Mouse (Mus musculus) CH12.LX (cell line): ENCODE data around the gene Lmod2. TPM values are rescaled to one million over a fixed set of nuclear protein-coding genes. Genes with fewer than 3 reads are reported as not detected.

Experiments
- DNase-seq: peaks from one replicate; pipeline ENCODE4 v3.0.0-alpha.2; 2013; ENCODE audit errors: extremely low read depth
- H3K27ac ChIP-seq: 2 replicates; pipeline ENCODE4 v1.5.1; 2012; ENCODE audit warnings: low read depth, mild to moderate bottlenecking, control low read depth, moderate library complexity; ENCODE audit not compliant: insufficient read depth
- H3K27me3 ChIP-seq: replicated peaks from 2 replicates; pipeline ENCODE3; 2012; ENCODE audit warnings: inconsistent platforms
- H3K36me3 ChIP-seq, 2 experiments: replicated peaks in 1 of 2; 2 replicates each; pipeline versions ENCODE3 to v1.6.1; 2012; ENCODE audit warnings: inconsistent platforms in 1 of 2, low read length in 1 of 2, mild to moderate bottlenecking in 1 of 2, mixed read lengths in 1 of 2, moderate library complexity in 1 of 2; ENCODE audit not compliant: control insufficient read depth in 1 of 2, insufficient read depth in 1 of 2
- H3K4me1 ChIP-seq, 2 experiments: 2 replicates each; pipeline ENCODE4 v1.6.1; 2012; ENCODE audit warnings: inconsistent platforms in 1 of 2, moderate library complexity in 1 of 2; ENCODE audit not compliant: insufficient read depth in 2 of 2, control insufficient read depth in 1 of 2
- H3K4me2 ChIP-seq: 2 replicates; pipeline ENCODE4 v1.6.1; 2012; ENCODE audit warnings: low read depth, mild to moderate bottlenecking, control low read depth; ENCODE audit not compliant: poor library complexity, insufficient read depth, severe bottlenecking
- H3K4me3 ChIP-seq, 3 experiments: fragments of 150-350 bp in 1 of 3; sonication (generic) in 1 of 3; replicated peaks in 1 of 3; 2 replicates each; pipeline versions ENCODE3 to v1.5.1; 2011 to 2012; ENCODE audit warnings: low read depth in 2 of 3, low read length in 2 of 3, mild to moderate bottlenecking in 2 of 3, moderate library complexity in 2 of 3, control low read depth in 1 of 3, improper control_type of control experiment in 1 of 3, inconsistent platforms in 1 of 3, mixed read lengths in 1 of 3; ENCODE audit not compliant: poor library complexity in 1 of 3
- H3K79me2 ChIP-seq: replicated peaks from 2 replicates; pipeline ENCODE4 v1.6.1; 2012; ENCODE audit warnings: mild to moderate bottlenecking, moderate library complexity; ENCODE audit not compliant: control insufficient read depth, poor library complexity, insufficient read depth, severe bottlenecking; ENCODE audit errors: extremely low read depth
- H3K9ac ChIP-seq: 2 replicates; pipeline ENCODE4 v1.6.1; 2012; ENCODE audit warnings: low read depth, mild to moderate bottlenecking, control low read depth, moderate library complexity; ENCODE audit not compliant: insufficient read depth
- H3K9me3 ChIP-seq: replicated peaks from 2 replicates; pipeline ENCODE3; 2012; ENCODE audit warnings: low read length, inconsistent platforms, mixed read lengths
- CHD1 ChIP-seq: IDR thresholded peaks from 2 replicates; pipeline ENCODE4 v1.6.1; 2012; ENCODE audit warnings: low read depth, low read length, improper control_type of control experiment, inconsistent platforms
- CHD2 ChIP-seq: IDR thresholded peaks from 2 replicates; pipeline ENCODE4 v1.6.1; 2011; ENCODE audit warnings: low read length, improper control_type of control experiment
- CTCF ChIP-seq, 2 experiments: IDR thresholded peaks in 1 of 2; conservative IDR thresholded peaks in 1 of 2; 2 replicates each; pipeline ENCODE4 v1.5.1; 2011 to 2012; ENCODE audit warnings: low read depth in 2 of 2, low read length in 2 of 2, improper control_type of control experiment in 1 of 2, inconsistent platforms in 1 of 2, mild to moderate bottlenecking in 1 of 2, moderate library complexity in 1 of 2
- E2F4 ChIP-seq: IDR thresholded peaks from 2 replicates; pipeline ENCODE4 v1.6.1; 2011; ENCODE audit warnings: low read depth, low read length, improper control_type of control experiment; ENCODE audit not compliant: insufficient replicate concordance
- EP300 ChIP-seq: IDR thresholded peaks from 2 replicates; pipeline ENCODE4 v1.6.1; 2011; ENCODE audit warnings: low read length, improper control_type of control experiment
- ETS1 ChIP-seq: conservative IDR thresholded peaks from 2 replicates; pipeline ENCODE4 v1.6.1; 2012; ENCODE audit warnings: low read depth, mild to moderate bottlenecking, inconsistent platforms, low read length, improper control_type of control experiment, moderate library complexity
- HCFC1 ChIP-seq: IDR thresholded peaks from 2 replicates; pipeline ENCODE4 v1.6.1; 2012; ENCODE audit warnings: low read depth, mild to moderate bottlenecking, inconsistent platforms, low read length, improper control_type of control experiment
- IRF4 ChIP-seq: IDR thresholded peaks from 2 replicates; pipeline ENCODE4 v1.6.1; 2014; ENCODE audit warnings: low read depth, mild to moderate bottlenecking, inconsistent platforms, low read length, improper control_type of control experiment
- JUND ChIP-seq: conservative IDR thresholded peaks from 2 replicates; pipeline ENCODE4 v1.6.1; 2011; ENCODE audit warnings: low read depth, low read length, improper control_type of control experiment
- KAT2A ChIP-seq: IDR thresholded peaks from 2 replicates; pipeline ENCODE4 v1.6.1; 2012; ENCODE audit warnings: low read length, improper control_type of control experiment, inconsistent platforms; ENCODE audit not compliant: insufficient replicate concordance
- MAZ ChIP-seq: IDR thresholded peaks from 2 replicates; pipeline ENCODE4 v1.6.1; 2012; ENCODE audit warnings: low read depth, mild to moderate bottlenecking, inconsistent platforms, low read length, improper control_type of control experiment, moderate library complexity
- MYC ChIP-seq: IDR thresholded peaks from 2 replicates; pipeline ENCODE4 v1.6.1; 2011; ENCODE audit warnings: low read depth, mild to moderate bottlenecking, improper control_type of control experiment, low read length
- PAX5 ChIP-seq: IDR thresholded peaks from 2 replicates; pipeline ENCODE4 v1.6.1; 2012; ENCODE audit warnings: low read length, inconsistent platforms, mixed read lengths
- POLR2A ChIP-seq: IDR thresholded peaks from 2 replicates; pipeline ENCODE4 v1.6.1; 2011; ENCODE audit warnings: low read depth, mild to moderate bottlenecking, improper control_type of control experiment, low read length
- RAD21 ChIP-seq: IDR thresholded peaks from 2 replicates; pipeline ENCODE4 v1.6.1; 2011; ENCODE audit warnings: low read depth, mild to moderate bottlenecking, low read length, improper control_type of control experiment, moderate library complexity
- RCOR1 ChIP-seq: conservative IDR thresholded peaks from 2 replicates; pipeline ENCODE4 v1.6.1; 2012; ENCODE audit warnings: low read depth, mild to moderate bottlenecking, inconsistent platforms, low read length, improper control_type of control experiment
- SIN3A ChIP-seq: IDR thresholded peaks from 2 replicates; pipeline ENCODE4 v1.6.1; 2012; ENCODE audit warnings: low read length, improper control_type of control experiment, inconsistent platforms
- SMC3 ChIP-seq: IDR thresholded peaks from 2 replicates; pipeline ENCODE4 v1.6.1; 2011; ENCODE audit warnings: low read depth, low read length, improper control_type of control experiment
- TBP ChIP-seq: conservative IDR thresholded peaks from 2 replicates; pipeline ENCODE4 v1.6.1; 2011; ENCODE audit warnings: low read depth, low read length, improper control_type of control experiment
- TCF12 ChIP-seq: IDR thresholded peaks from 2 replicates; pipeline ENCODE4 v1.6.1; 2014; ENCODE audit warnings: low read depth, mild to moderate bottlenecking, inconsistent platforms, low read length, improper control_type of control experiment
- UBTF ChIP-seq: IDR thresholded peaks from 2 replicates; pipeline ENCODE4 v1.6.1; 2012; ENCODE audit warnings: low read depth, mild to moderate bottlenecking, inconsistent platforms, low read length, improper control_type of control experiment, moderate library complexity
- USF1 ChIP-seq: IDR thresholded peaks from 2 replicates; pipeline ENCODE4 v1.6.1; 2014; ENCODE audit warnings: low read depth, mild to moderate bottlenecking, inconsistent platforms, low read length, improper control_type of control experiment
- USF2 ChIP-seq: conservative IDR thresholded peaks from 2 replicates; pipeline ENCODE4 v1.6.1; 2011; ENCODE audit warnings: low read depth, low read length, improper control_type of control experiment
- ZNF384 ChIP-seq: IDR thresholded peaks from 2 replicates; pipeline ENCODE4 v1.6.1; 2012; ENCODE audit warnings: low read depth, low read length, improper control_type of control experiment, inconsistent platforms
- dilution Hi-C: fragments of 300-500 bp; cut with MboI; formaldehyde crosslinking; loops from 2 replicates; pipeline ENCODE4 v1.14.3; 2020; ENCODE audit warnings: low sequenced_read_pairs; ENCODE audit not compliant: extremely low pct_unique_long_range_greater_than_20kb, extremely low pct_ligation_motif_present
- in situ Hi-C: fragments of 300-500 bp; cut with MboI; formaldehyde crosslinking; loops from 3 replicates; pipeline ENCODE4 v1.14.3; 2019; ENCODE audit warnings: low sequenced_read_pairs, low pct_ligation_motif_present, low pct_unique_long_range_greater_than_20kb, mixed read lengths
- polyA plus RNA-seq: library from polyadenylated mRNA; unstranded; fragments of >175 nt; gene quantifications from 2 replicates; pipeline ENCODE4 v1.2.1, GENCODE M21; 2012; ENCODE audit warnings: low read depth; ENCODE audit not compliant: insufficient read length
- total RNA-seq, 2 experiments: library from RNA; depleted of rRNA; stranded (reverse); fragments of 300-350 nt in 1 of 2; fragments of >200 nt in 1 of 2; gene quantifications; 2 replicates each; pipeline ENCODE4 v1.2.3; 2012 to 2014

Lmod2 gene
- total and polyA plus RNA-seq, 3 experiments: not detected

DNA sequence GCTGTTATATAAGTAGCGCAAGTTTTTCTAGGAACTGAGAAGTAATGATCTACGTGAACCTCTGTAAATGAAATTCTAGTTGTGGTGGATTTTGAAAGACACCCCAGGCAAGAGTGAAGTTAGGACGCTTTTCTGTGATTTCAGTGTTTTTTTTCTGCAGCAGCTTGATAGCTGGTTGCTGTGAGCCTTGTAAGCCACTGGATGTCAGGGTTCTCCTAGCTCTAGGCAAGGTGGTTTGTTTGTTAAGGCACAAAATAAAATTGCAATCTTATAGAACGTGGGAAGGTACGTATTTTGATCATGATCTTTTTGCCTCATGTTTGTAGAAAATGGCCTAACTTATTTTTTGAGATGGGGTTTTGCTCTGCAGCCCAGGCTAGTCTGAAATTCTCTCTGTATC is 28.6 kb upstream of the Lmod2 start:
- TF ChIP-seq ZNF384: 0 out of 2 replicates have a peak, but pooled peaks have one; percentile 17
- TF ChIP-seq CTCF (conservative IDR thresholded peaks at IDR 0.05 in 1 of 2, IDR thresholded peaks at IDR 0.05 in 1 of 2; ENCODE audit: low read depth in 2 of 2, low read length in 2 of 2): peak in 1 of 2 experiments; percentile 51; a peak in 2 of 4 replicates
- no peak for TF ChIP-seq PAX5
- no peak for TF ChIP-seq HCFC1
- TF ChIP-seq USF2: no peak
- TF ChIP-seq JUND: no peak
- no peak for TF ChIP-seq MAZ
- TF ChIP-seq RAD21: peak; percentile 47
- peak; percentile 21 for TF ChIP-seq SMC3
- TF ChIP-seq TBP: no peak
- TF ChIP-seq CHD2: no peak
- no peak for TF ChIP-seq KAT2A
- DNase-seq: no peak
- Histone ChIP-seq H3K36me3 (no peaks in the 10 kb centered on the region), H3K9ac (no peak overlapping the region), H3K4me1 (peaks cover 0 to 9% of the 10 kb centered on the region in 2 experiments; a peak in 2 of 4 replicates), H3K27me3 (no peaks in the 10 kb centered on the region), H3K79me2 (no peaks in the 10 kb centered on the region), H3K9me3 (no peaks in the 10 kb centered on the region), H3K27ac (no peak overlapping the region), H3K4me2 (no peak overlapping the region), H3K4me3 (no peak overlapping the region)
- in situ Hi-C loops: no loop called here
- dilution Hi-C loops: no loop called here

DNA sequence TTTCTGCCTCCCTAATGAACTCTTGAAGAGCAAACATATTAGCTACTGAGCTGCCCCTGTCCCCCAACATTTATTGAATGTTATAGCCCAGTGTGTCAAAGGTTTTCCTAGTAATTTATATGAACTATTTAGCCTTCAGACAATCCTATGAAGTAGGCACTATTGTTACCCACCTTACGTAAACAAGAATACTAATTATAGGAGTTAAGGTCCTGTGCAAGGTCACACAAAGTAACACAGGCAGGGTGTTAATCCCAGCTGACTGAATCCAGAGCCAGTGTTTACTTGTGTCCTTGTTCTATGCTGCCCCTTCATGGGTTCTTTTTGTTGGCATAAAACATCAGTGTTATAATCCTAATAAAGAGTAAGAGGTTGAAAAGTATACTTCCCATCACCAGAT is 27.9 kb upstream of the Lmod2 start:
- H3K36me3 ChIP-seq: no peaks in the 10 kb centered on the region
- H3K79me2 ChIP-seq: no peaks in the 10 kb centered on the region
- peaks cover 2% of the 10 kb centered on the region for H3K9me3 ChIP-seq
- H3K27ac ChIP-seq: no peak overlapping the region
- TF ChIP-seq USF1 (no peak), RCOR1 (no peak), TBP (no peak), SIN3A (no peak), CHD2 (no peak), IRF4 (no peak), MAZ (no peak), ETS1 (no peak), CTCF (conservative IDR thresholded peaks at IDR 0.05 in 1 of 2, IDR thresholded peaks at IDR 0.05 in 1 of 2; ENCODE audit: low read depth in 2 of 2, low read length in 2 of 2) (no peak), E2F4 (no peak), MYC (no peak), EP300 (no peak), PAX5 (no peak), ZNF384 (no peak), UBTF (no peak), TCF12 (no peak), RAD21 (no peak), CHD1 (no peak), SMC3 (no peak), POLR2A (no peak)
- no peak overlapping the region for H3K4me3 ChIP-seq
- DNase-seq: no peak
- in situ Hi-C loops (no loop called here), dilution Hi-C loops (no loop called here)
- H3K4me2 ChIP-seq: no peak overlapping the region
- H3K4me1 ChIP-seq: peaks cover 0 to 9% of the 10 kb centered on the region in 2 experiments; a peak in 2 of 4 replicates
- no peaks in the 10 kb centered on the region for H3K27me3 ChIP-seq
- no peak overlapping the region for H3K9ac ChIP-seq
